Mouse (Mus musculus): ENCODE measurements around the gene Ppdpf. TPM values are rescaled to one million over a fixed set of nuclear protein-coding genes. Genes with fewer than 3 reads are reported as not detected.

The Ppdpf gene
- polyA plus RNA-seq, 1 experiment from 2014 or later = 303 TPM

Other genes with a start within 250 kb of the Ppdpf start
- 98.4 and 106 TPM in 2 replicates for gene Nkain4, start 232.5 kb upstream of the Ppdpf start, polyA plus RNA-seq (2015; fragmentation: Nextera tagmentation; extraction: Ambion mirVana)
- 96.2 and 98.6 TPM in 2 replicates for gene Arfgap1, start 220.0 kb upstream of the Ppdpf start, polyA plus RNA-seq (2015; fragmentation: Nextera tagmentation; extraction: Ambion mirVana)
- gene Col20a1, start 200.7 kb upstream of the Ppdpf start, polyA plus RNA-seq (2015; fragmentation: Nextera tagmentation; extraction: Ambion mirVana) = 0.09 and 0.30 TPM in 2 replicates
- gene Chrna4, start 143.7 kb upstream of the Ppdpf start, polyA plus RNA-seq (2015; fragmentation: Nextera tagmentation; extraction: Ambion mirVana) = 0.45 and 0.46 TPM in 2 replicates
- 0.10 and 0.29 TPM in 2 replicates for gene Kcnq2, start 51.9 kb upstream of the Ppdpf start, polyA plus RNA-seq (2015; fragmentation: Nextera tagmentation; extraction: Ambion mirVana)
- gene Eef1a2, start 30.2 kb upstream of the Ppdpf start, polyA plus RNA-seq (2015; fragmentation: Nextera tagmentation; extraction: Ambion mirVana) = 0.16 and 0.20 TPM in 2 replicates
- gene Ptk6, start 15.5 kb downstream of the Ppdpf start, polyA plus RNA-seq (2015; fragmentation: Nextera tagmentation; extraction: Ambion mirVana) = 0.04 and 0.05 TPM in 2 replicates
- gene Srms, start 25.9 kb downstream of the Ppdpf start, polyA plus RNA-seq (2015; fragmentation: Nextera tagmentation; extraction: Ambion mirVana) = 0.34 and 0.58 TPM in 2 replicates
- gene Fndc11, start 32.8 kb downstream of the Ppdpf start, polyA plus RNA-seq (2015; fragmentation: Nextera tagmentation; extraction: Ambion mirVana) = 0.35 and 0.43 TPM in 2 replicates
- 3.0 and 3.4 TPM in 2 replicates for gene Helz2, start 54.8 kb downstream of the Ppdpf start, polyA plus RNA-seq (2015; fragmentation: Nextera tagmentation; extraction: Ambion mirVana)
- 14.3 and 15.9 TPM in 2 replicates for gene Gmeb2, start 100.8 kb downstream of the Ppdpf start, polyA plus RNA-seq (2015; fragmentation: Nextera tagmentation; extraction: Ambion mirVana)
- 4.8 and 9.3 TPM in 2 replicates for gene Stmn3, start 127.3 kb downstream of the Ppdpf start, polyA plus RNA-seq (2015; fragmentation: Nextera tagmentation; extraction: Ambion mirVana)
- 47.2 and 47.8 TPM in 2 replicates for gene Rtel1, start 132.5 kb downstream of the Ppdpf start, polyA plus RNA-seq (2015; fragmentation: Nextera tagmentation; extraction: Ambion mirVana)
- gene Zgpat, start 177.7 kb downstream of the Ppdpf start, polyA plus RNA-seq (2015; fragmentation: Nextera tagmentation; extraction: Ambion mirVana) = 39.2 and 39.4 TPM in 2 replicates
- 60.8 and 62.0 TPM in 2 replicates for gene Arfrp1, start 178.2 kb downstream of the Ppdpf start, polyA plus RNA-seq (2015; fragmentation: Nextera tagmentation; extraction: Ambion mirVana)
- 20.7 and 24.0 TPM in 2 replicates for gene Lime1, start 192.8 kb downstream of the Ppdpf start, polyA plus RNA-seq (2015; fragmentation: Nextera tagmentation; extraction: Ambion mirVana)

Data from lung, embryonic 16.5 days (tissue).